Comparison of ENCODE assay signal across 1 mouse cellular context in genomic region chr2:154549886-154550189, GRCm38 (mm10).
TF ChIP-seq lines count a peak whose summit lies in the region.

No protein-coding gene starts in this region.

TF ChIP-seq in CH12.LX, 34 proteins besides CTCF, POLR2A, EP300 and RAD21 (continued from another document):
- TF ChIP-seq ZNF384 (IDR thresholded peaks at IDR 0.05; ENCODE audit: low read depth, low read length): no peak
- TF ChIP-seq SIN3A (IDR thresholded peaks at IDR 0.05; ENCODE audit: low read length): no peak
- TF ChIP-seq SMC3 (IDR thresholded peaks at IDR 0.05; ENCODE audit: low read depth, low read length): no peak
- no peak for TF ChIP-seq MAZ (IDR thresholded peaks at IDR 0.05; ENCODE audit: low read depth, low read length)
- TF ChIP-seq MXI1 (IDR thresholded peaks at IDR 0.05; ENCODE audit: low read depth, low read length): no peak
- TF ChIP-seq MAFK (IDR thresholded peaks at IDR 0.05; ENCODE audit: insufficient replicate concordance, low read length): no peak
- TF ChIP-seq CHD2 (IDR thresholded peaks at IDR 0.05; ENCODE audit: low read length): no peak
- TF ChIP-seq ZMIZ1 (IDR thresholded peaks at IDR 0.05; ENCODE audit: low read depth, low read length): no peak
- no peak for TF ChIP-seq GABPA (IDR thresholded peaks at IDR 0.05; ENCODE audit: insufficient replicate concordance, low read depth, low read length)
